Mouse (Mus musculus): ENCODE measurements around the gene Tet1.
"Not testable (repeated sequence)": the region's sequence is repeated elsewhere in the genome, so short reads cannot be mapped to it uniquely, and the experiment has no call there.

Tet1 gene

GRCm38 (mm10) chr10:62847069-62847626, 61.6 kb downstream of the Tet1 start:
- peak; percentile 37 for DNase-seq

- no peak for DNase-seq
Measured at GRCm38 (mm10) chr10:62843787-62844491, 64.9 kb downstream of the Tet1 start.

- no peak for DNase-seq
Measured at GRCm38 (mm10) chr10:62841901-62842447, 66.8 kb downstream of the Tet1 start.

- no peak for DNase-seq
Measured at GRCm38 (mm10) chr10:62840687-62841086, 68.1 kb downstream of the Tet1 start.

GRCm38 (mm10) chr10:62837987-62838386, 70.8 kb downstream of the Tet1 start:
- DNase-seq, result no peak

- DNase-seq, result no peak
Measured at GRCm38 (mm10) chr10:62832783-62833182, 76.0 kb downstream of the Tet1 start.

GRCm38 (mm10) chr10:62831546-62831945, 77.2 kb downstream of the Tet1 start:
- no peak for DNase-seq

GRCm38 (mm10) chr10:62824474-62824873, 84.3 kb downstream of the Tet1 start:
- DNase-seq, result no peak

GRCm38 (mm10) chr10:62823431-62823830, 85.4 kb downstream of the Tet1 start:
- no peak for DNase-seq

- no peak for DNase-seq
Measured at GRCm38 (mm10) chr10:62810010-62810409, 98.8 kb downstream of the Tet1 start.

- no peak for DNase-seq
Measured at GRCm38 (mm10) chr10:62808766-62809165, 100.0 kb downstream of the Tet1 start.

GRCm38 (mm10) chr10:62808316-62808715, 100.5 kb downstream of the Tet1 start:
- DNase-seq, result no peak

- no peak for DNase-seq
Measured at GRCm38 (mm10) chr10:62804106-62804505, 104.7 kb downstream of the Tet1 start.

- DNase-seq, result no peak
Measured at GRCm38 (mm10) chr10:62803296-62803695, 105.5 kb downstream of the Tet1 start.

- DNase-seq, result no peak
Measured at GRCm38 (mm10) chr10:62794221-62794620, 114.6 kb downstream of the Tet1 start.

GRCm38 (mm10) chr10:62793091-62793453, 115.7 kb downstream of the Tet1 start:
- DNase-seq, result no peak

GRCm38 (mm10) chr10:62792177-62793090, 116.4 kb downstream of the Tet1 start, which contains the start of gene Ccar1:
Ccar1 (minus strand) TSS chr10:62792286.
- DNase-seq, result peak; percentile 98

GRCm38 (mm10) chr10:62791251-62792176, 117.3 kb downstream of the Tet1 start:
- DNase-seq, result peak; percentile 19

- not testable (repeated sequence) for DNase-seq
Measured at GRCm38 (mm10) chr10:62781776-62782175, 127.0 kb downstream of the Tet1 start.

Data from right cerebral cortex, adult 18-20 months (tissue).